Mouse (Mus musculus) E14TG2a.4 (cell line): ENCODE results near the gene Abhd12.

Experiments
- CTCF ChIP-seq: conservative IDR thresholded peaks from 2 replicates; pipeline ENCODE4 v1.5.1; 2014; ENCODE audit warnings: low read length
- NANOG ChIP-seq: IDR thresholded peaks from 2 replicates; pipeline ENCODE4 v1.6.1; 2014; ENCODE audit warnings: borderline replicate concordance, low read length, mixed read lengths
- POU5F1 ChIP-seq: IDR thresholded peaks from 2 replicates; pipeline ENCODE4 v1.6.1; 2014; ENCODE audit warnings: low read length, borderline replicate concordance

- TF ChIP-seq POU5F1 (no peak), CTCF (no peak), NANOG (no peak)
Measured at GRCm38 (mm10) chr2:150844798-150845197, 59.7 kb downstream of the Abhd12 start.
